Mouse (Mus musculus) liver, embryonic 14.5 days (tissue): Measurements from ENCODE around the gene Uba52. TPM values are rescaled to one million over a fixed set of nuclear protein-coding genes. Genes with fewer than 3 reads are reported as not detected.
A peak's percentile ranks its signal among the peaks of the same experiment; 100 is the strongest.

Experiments
- ATAC-seq: fragments of 200-750 bp; cut with Nextera tagmentation; 2 replicates; pipeline ENCODE4 v1.8.0; 2017; ENCODE audit warnings: moderate number of reproducible peaks, mild to moderate bottlenecking, moderate library complexity; ENCODE audit not compliant: insufficient read depth
- DNase-seq, 3 experiments: peaks; one replicate each; pipeline ENCODE4 v3.0.0-alpha.2; 2012 to 2013; ENCODE audit warnings: low read depth in 3 of 3, low spot score in 3 of 3
- H3K27ac ChIP-seq: fragments of 300-500 bp; sonication (generic); 2 replicates; pipeline ENCODE4 v1.5.1; 2014; ENCODE audit warnings: moderate library complexity, mild to moderate bottlenecking, control low read depth, inconsistent platforms
- H3K27me3 ChIP-seq: fragments of 300-500 bp; sonication (generic); 2 replicates; pipeline ENCODE4 v1.6.1; 2014; ENCODE audit warnings: mild to moderate bottlenecking, low read length, moderate library complexity; ENCODE audit not compliant: control insufficient read depth, insufficient read depth
- H3K36me3 ChIP-seq: fragments of 300-500 bp; sonication (generic); replicated peaks from 2 replicates; pipeline ENCODE4 v1.6.1; 2014; ENCODE audit warnings: low read depth; ENCODE audit not compliant: control insufficient read depth, insufficient read depth
- H3K4me1 ChIP-seq, 2 experiments: fragments of 200-500 bp in 1 of 2; fragments of 300-500 bp in 1 of 2; sonication (generic) in 1 of 2; replicated peaks; 2 replicates each; pipeline ENCODE4 v1.6.1; 2012 to 2014; ENCODE audit warnings: antibody characterized with exemption in 1 of 2, inconsistent platforms in 1 of 2, low read length in 1 of 2; ENCODE audit not compliant: control insufficient read depth in 2 of 2, insufficient read depth in 2 of 2
- H3K4me2 ChIP-seq: fragments of 300-500 bp; sonication (generic); 2 replicates; pipeline ENCODE4 v1.6.1; 2014; ENCODE audit warnings: low read depth, mild to moderate bottlenecking, control low read depth, moderate library complexity
- H3K4me3 ChIP-seq, 2 experiments: fragments of 200-500 bp in 1 of 2; fragments of 300-500 bp in 1 of 2; sonication (generic) in 1 of 2; 2 replicates each; pipeline ENCODE4 v1.5.1; 2012 to 2014; ENCODE audit warnings: low read depth in 2 of 2, low read length in 2 of 2, mild to moderate bottlenecking in 2 of 2, control low read depth in 1 of 2, inconsistent platforms in 1 of 2, moderate library complexity in 1 of 2; ENCODE audit not compliant: insufficient read depth in 1 of 2
- H3K9ac ChIP-seq: fragments of 300-500 bp; sonication (generic); replicated peaks from 2 replicates; pipeline ENCODE4 v1.6.1; 2014; ENCODE audit warnings: mild to moderate bottlenecking, control low read depth, moderate library complexity
- H3K9me3 ChIP-seq: fragments of 300-500 bp; sonication (generic); 2 replicates; pipeline ENCODE4 v1.6.1; 2016; ENCODE audit warnings: low read length, mixed read lengths; ENCODE audit not compliant: control insufficient read depth
- CTCF ChIP-seq: IDR thresholded peaks from 2 replicates; pipeline ENCODE4 v1.5.1; 2016; ENCODE audit warnings: antibody characterized with exemption, low read depth, control low read depth
- EP300 ChIP-seq: IDR thresholded peaks from 2 replicates; pipeline ENCODE4 v1.6.1; 2016; ENCODE audit warnings: antibody characterized with exemption, low read depth
- WGBS: fragments of 180-500 bp; shearing (Covaris S2); extraction: QIAGEN DNeasy Blood & Tissue Kit; methylation state at CpG from one replicate; pipeline ENCODE4 v1.1.7; 2014; ENCODE audit not compliant: insufficient replicate concordance; 5-methylcytosine and 5-hydroxymethylcytosine counted together
- polyA plus RNA-seq, 2 experiments: library from polyadenylated mRNA; depleted of rRNA in 1 of 2; stranded (reverse) in 1 of 2; unstranded in 1 of 2; fragments of >200 nt; fragmentation: Nextera tagmentation in 1 of 2; extraction: Ambion mirVana in 1 of 2; gene quantifications; 2 replicates each; pipeline versions ENCODE4 v1.2.1 to v1.2.3; 2012 to 2014

Uba52 gene
- polyA plus RNA-seq, 2 experiments, result 773 to 870 TPM

DNA sequence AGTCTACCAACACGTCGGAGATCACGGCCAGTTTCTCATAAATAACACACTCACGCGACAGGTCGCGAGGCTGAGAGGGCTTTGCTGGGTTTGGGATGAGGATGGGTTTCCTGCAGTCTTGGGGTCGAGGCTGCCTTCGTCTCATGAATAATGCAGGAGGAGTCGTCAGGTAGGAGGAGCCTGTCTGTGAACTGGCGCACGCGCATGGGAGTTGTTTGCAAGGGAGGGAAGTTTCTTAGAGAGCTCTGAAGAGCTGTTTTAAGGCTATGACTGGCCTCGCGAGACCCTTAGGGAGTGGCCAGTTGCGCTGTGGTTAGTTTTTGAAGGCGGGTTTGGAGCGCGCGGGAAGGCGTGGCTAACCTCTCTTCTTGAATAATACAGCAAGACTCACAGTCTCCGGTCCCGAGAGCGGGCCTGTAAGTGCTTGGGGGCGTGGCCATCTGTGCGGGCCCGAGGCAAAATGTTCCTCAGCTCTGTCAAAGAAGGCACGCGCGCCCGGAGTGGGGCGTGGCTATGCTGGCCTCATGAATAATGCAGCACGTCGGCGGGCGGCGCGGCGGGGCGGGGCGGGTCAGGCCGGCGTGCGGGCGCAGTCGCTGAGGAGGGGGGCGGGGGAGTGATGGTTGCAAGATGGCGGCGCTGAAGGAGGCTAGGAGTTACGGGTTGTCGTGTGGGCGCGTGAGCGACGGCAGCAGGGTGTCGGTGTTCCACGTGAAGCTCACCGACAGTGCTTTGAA, 28.6 kb upstream of the Uba52 start, which contains the start of gene Ell:
Gene Ell, plus strand, starts transcription at position 381 of the 737 bp plus-strand sequence.
- peaks cover 18 to 36% of the 10 kb centered on the region in 2 experiments for H3K4me1 ChIP-seq
- peak within 1 kb of the TSS; percentile 97 for H3K4me2 ChIP-seq
- peak within 1 kb of the TSS; percentile 88 to 96 for H3K4me3 ChIP-seq
- TF ChIP-seq CTCF (no peak), EP300 (no peak)
- peak within 1 kb of the TSS; percentile 88 for H3K9ac ChIP-seq
- H3K27me3 ChIP-seq, result no peaks in the 10 kb centered on the region
- no peaks in the 10 kb centered on the region for H3K9me3 ChIP-seq
- ATAC-seq (peak; percentile 84), DNase-seq (peak; percentile 99 to 100 (median 100))
- under 1% methylated on average over 58 of the region's 58 CpGs for WGBS
- H3K36me3 ChIP-seq, result peaks cover 5% of the 10 kb centered on the region; the same call in 1 of the 2 replicates
- H3K27ac ChIP-seq, result peak within 1 kb of the TSS; percentile 96

DNA sequence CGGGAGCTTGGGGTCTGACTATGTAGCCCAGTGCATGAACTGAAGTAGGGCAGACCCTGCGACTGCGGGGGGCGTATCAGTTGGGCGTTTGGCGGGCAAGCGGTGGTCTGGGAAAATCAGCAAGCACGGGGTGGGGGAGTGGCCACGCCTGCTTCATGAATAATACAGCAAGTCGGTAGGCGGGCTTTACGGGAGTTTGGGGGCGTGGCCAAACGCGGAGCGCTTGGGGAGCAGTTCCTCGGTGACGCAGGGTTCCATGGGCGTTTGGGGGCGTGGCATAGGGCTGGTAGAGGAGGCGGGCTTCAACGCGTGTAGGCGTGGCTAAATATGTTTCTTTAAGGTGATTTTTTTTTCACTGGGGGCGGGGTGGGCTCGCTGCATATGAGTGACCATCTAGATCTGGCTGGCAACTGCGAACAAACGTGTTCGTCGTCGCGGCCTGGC, 28.1 kb upstream of the Uba52 start:
- peak overlapping the region; percentile 83 to 88 for H3K4me3 ChIP-seq
- peak overlapping the region; percentile 96 for H3K27ac ChIP-seq
- H3K4me1 ChIP-seq, result peaks cover 18 to 30% of the 10 kb centered on the region in 2 experiments
- peak overlapping the region; percentile 97 for H3K4me2 ChIP-seq
- H3K9me3 ChIP-seq, result no peaks in the 10 kb centered on the region
- TF ChIP-seq EP300, result no peak
- TF ChIP-seq CTCF, result 0 out of 2 replicates have a peak, but pooled peaks have one; percentile 2
- H3K27me3 ChIP-seq, result no peaks in the 10 kb centered on the region
- ATAC-seq, result peak; percentile 69
- H3K36me3 ChIP-seq, result peaks cover 11% of the 10 kb centered on the region; the same call in 1 of the 2 replicates
- DNase-seq, result peak; percentile 98
- under 1% methylated on average over 32 of the region's 32 CpGs for WGBS
- peak overlapping the region; percentile 65 for H3K9ac ChIP-seq

DNA sequence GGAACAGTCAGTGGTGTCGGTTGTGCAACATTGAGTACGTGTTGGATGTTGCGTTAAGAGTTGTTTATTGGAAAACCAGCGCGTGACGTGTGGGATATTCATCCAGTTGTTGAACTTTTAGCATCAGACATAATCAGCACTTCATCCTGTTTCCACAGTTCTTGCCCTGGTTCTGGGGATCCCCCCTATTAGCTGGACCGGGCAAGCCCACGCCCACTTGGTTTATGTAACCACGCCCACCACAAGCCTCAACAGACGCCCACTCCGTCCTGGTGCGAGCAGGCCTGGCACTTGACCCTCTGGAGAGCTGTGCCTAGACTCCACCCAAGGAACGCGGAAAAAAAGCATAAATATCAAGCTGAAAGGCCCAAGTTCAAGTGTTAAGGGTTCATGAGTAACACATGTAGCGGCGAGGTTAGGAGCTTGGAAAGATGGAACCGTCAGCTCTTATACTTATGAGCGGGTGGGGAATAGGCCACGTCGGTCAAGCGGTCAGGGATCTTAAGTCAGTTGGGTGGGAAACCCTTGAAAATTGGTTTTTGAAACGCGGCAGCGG, 27.5 kb upstream of the Uba52 start:
- peaks cover 16% of the 10 kb centered on the region for H3K36me3 ChIP-seq
- H3K27ac ChIP-seq, result peak overlapping the region; percentile 77
- H3K4me1 ChIP-seq, result peaks cover 18 to 29% of the 10 kb centered on the region in 2 experiments
- ATAC-seq (no peak), DNase-seq (no peak)
- no peak for TF ChIP-seq EP300
- TF ChIP-seq CTCF, result 0 out of 2 replicates have a peak, but pooled peaks have one; percentile 1
- no peaks in the 10 kb centered on the region for H3K9me3 ChIP-seq
- WGBS, result 18% methylated on average over 24 of the region's 24 CpGs
- peak overlapping the region; percentile 61 for H3K9ac ChIP-seq
- H3K27me3 ChIP-seq, result no peaks in the 10 kb centered on the region
- peak overlapping the region; percentile 97 for H3K4me2 ChIP-seq
- H3K4me3 ChIP-seq, result peak overlapping the region; percentile 67 to 88

DNA sequence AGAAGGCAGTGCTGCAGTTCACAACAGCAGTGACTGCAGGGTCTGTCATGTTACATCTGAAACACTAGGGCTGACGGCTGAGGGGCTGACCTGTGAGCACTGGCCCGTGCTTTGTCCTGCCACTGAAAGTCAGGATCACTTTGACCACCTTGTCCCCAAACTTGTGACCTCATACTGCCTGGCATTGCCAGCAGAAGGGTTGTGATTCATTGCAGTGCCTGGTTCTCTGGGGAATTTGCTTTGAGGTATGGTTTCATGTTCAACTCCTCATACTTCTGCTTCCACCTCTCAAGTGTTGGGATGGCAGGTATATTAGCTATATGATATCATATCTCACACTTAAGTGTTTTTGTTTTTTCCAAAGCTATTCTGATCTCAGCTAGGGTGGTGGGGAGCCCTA, 25.1 kb upstream of the Uba52 start:
- no peak overlapping the region for H3K27ac ChIP-seq
- no peaks in the 10 kb centered on the region for H3K27me3 ChIP-seq
- 80% methylated on average over 2 of the region's 2 CpGs for WGBS

DNA sequence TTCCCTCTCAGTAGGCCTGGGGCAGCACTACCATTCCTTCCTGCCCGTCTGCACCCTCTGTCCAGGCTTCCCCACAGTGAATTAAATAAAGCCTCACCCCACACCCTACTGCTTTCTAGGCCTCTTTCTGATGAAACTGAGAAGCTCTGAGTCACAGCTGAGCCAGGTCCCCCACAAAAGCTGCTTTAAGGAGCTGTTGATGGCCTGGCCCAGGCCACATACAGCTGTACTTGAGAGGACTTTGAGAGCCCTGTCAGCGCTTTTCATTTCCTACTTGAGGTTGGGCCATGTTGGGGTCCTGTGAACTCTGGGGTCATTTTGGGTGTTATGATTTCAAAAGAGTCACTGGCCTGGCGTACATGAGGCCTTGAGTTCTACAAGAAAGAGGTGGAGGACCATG, 24.6 kb upstream of the Uba52 start:
- ATAC-seq (no peak), DNase-seq (no peak)
- H3K4me3 ChIP-seq, result no peak overlapping the region
- TF ChIP-seq CTCF (no peak), EP300 (no peak)
- H3K4me2 ChIP-seq, result no peak overlapping the region
- H3K36me3 ChIP-seq, result peaks cover 33% of the 10 kb centered on the region
- H3K9me3 ChIP-seq, result no peaks in the 10 kb centered on the region
- WGBS, result 84% methylated on average over 3 of the region's 3 CpGs
- peaks cover 5 to 12% of the 10 kb centered on the region in 2 experiments for H3K4me1 ChIP-seq
- no peak overlapping the region for H3K9ac ChIP-seq
- no peaks in the 10 kb centered on the region for H3K27me3 ChIP-seq
- no peak overlapping the region for H3K27ac ChIP-seq

More for the DNA sequence above, 25.1 kb upstream of the Uba52 start:
- no peak overlapping the region for H3K4me2 ChIP-seq
- H3K36me3 ChIP-seq, result peaks cover 33% of the 10 kb centered on the region
- no peak overlapping the region for H3K9ac ChIP-seq
- no peak for DNase-seq
- H3K4me3 ChIP-seq, result no peak overlapping the region
- TF ChIP-seq EP300 (no peak), CTCF (no peak)
- H3K4me1 ChIP-seq, result peaks cover 10 to 17% of the 10 kb centered on the region in 2 experiments
- H3K9me3 ChIP-seq, result no peaks in the 10 kb centered on the region
- no peak for ATAC-seq
